Mouse (Mus musculus): ENCODE data around the gene Atp1a1.

DNA sequence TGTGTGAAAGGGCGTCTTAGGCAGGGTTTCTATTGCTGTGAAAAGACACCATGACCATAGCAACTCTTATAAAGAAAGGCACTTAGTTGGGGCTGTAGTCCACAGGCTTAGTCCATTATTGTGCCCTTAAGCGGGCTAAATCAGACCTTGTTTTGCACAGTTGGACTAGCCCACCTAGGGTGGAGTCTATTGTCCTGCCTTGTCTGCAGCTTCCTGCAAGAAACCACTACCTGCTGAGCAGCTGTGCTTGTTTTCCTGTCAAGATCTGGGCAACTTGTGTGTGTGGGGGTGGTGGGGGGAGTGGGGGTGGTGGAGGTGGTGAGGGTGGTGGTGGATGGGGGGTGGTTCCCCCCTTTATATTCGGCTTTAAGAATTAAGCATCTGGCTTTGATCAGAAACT lies 34.2 kb downstream of the Atp1a1 start:
- TF ChIP-seq CTCF (IDR thresholded peaks at IDR 0.05; ENCODE audit: low read depth) (no peak), EP300 (optimal IDR thresholded peaks at IDR 0.05) (no peak)
